Mouse (Mus musculus): ENCODE results near the gene Olfr598. TPM values are rescaled to one million over a fixed set of nuclear protein-coding genes. Genes with fewer than 3 reads are reported as not detected.

The Olfr598 gene
- not detected in 2 replicates for polyA plus RNA-seq (2015; fragmentation: Nextera tagmentation; extraction: Ambion mirVana)

DNA sequence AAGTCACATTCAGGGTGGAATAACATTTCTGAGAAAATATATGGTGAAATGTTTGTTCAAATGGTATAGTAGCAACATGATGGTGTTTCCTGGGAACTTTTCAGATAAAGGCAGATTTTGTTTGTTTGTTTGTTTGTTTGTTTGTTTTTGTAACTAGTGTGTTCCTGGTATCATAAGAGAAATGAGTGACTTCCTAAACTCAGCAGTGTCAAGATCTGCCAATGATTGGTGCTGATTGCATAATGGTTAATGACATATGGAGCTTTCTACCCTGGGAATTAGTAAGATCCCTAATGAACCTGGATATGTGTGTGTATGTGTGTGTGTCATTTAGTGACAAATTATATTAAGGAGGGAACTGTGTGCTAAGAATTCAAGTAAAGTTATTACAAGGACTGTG lies at the start of gene Olfr598:
Gene Olfr598, plus strand, starts transcription at position 301 of the 400 bp plus-strand sequence.

DNA sequence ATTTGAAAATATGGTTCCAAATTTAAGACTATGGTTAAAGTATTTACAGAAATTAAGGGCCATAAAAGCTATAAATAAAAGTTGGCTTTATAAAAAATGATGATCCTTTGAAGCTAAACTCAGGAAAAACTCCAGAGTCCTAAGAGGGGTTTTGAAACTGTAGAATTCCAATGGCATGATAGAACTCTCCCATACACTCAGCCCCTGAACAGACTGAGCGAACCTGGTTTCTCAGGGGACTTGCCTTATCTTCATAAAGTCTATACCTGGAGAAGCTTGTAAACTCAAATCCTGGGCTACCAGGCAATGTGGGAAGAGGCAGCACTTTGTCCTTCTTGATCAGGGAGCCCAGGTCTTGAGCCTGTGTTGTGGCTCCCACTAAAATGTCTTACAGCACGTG lies 18.0 kb upstream of the Olfr598 start, which contains the start of gene Olfr596:
Gene Olfr596, plus strand, starts transcription at position 301 of the 400 bp plus-strand sequence.

DNA sequence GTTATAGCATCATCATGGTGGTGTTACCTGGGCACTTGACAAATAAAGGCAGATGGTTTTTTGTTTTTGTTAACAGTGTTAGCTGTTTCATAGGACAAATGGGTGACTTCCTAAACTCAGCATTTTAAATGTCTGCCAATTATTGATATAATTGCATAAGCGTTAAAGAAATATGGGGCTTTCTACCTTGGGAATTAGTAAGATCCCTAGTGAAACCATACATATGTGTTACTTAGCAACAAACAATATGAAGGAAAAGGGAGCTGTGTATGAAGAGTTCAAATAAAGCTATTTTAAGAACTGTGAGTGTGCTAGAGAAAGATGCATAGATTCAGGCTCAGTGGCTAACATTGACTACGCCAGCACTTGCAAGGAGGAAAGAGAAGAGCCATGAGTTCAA lies 7.4 kb upstream of the Olfr598 start, which contains the start of gene Olfr597:
Gene Olfr597, plus strand, starts transcription at position 301 of the 400 bp plus-strand sequence.

DNA sequence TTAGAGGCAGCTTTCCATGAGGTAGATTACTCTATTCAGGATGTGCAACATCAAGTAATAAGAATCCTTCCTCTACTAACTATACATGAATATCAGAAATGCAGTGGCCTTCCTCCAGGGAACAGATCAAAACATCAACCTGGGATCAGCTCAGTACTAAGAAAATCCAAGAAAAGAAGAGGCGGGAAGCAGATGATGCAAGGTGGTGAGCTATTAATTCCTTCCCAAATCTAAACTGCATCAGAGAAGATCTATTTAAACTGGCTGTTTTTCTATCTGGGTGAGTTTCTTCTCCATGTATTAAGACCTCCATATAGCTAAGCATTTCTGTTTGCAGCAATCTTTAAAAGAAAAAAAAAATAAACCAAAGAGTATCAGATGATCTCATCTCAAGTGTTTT lies 12.2 kb downstream of the Olfr598 start, which contains the start of gene Olfr599:
Gene Olfr599, plus strand, starts transcription at position 301 of the 400 bp plus-strand sequence.

DNA sequence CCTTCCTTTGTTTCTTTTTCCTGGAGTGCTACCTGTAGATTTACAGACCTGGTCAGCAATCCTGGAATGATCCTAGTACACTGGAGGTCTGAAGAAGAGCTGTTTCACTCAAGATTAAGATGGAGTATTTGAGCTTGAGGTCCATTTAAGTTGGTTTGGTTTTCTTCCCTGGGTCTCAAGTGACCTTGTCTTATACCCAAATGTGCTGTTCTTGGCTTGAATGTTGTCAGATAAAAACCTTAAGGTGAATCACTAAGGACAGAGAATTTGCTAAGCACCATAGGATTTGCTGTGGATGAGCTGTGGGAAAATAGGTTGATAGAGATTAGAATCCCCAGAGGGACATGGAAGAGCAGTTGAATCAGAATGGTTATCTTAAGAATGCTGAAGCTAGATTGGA lies 26.2 kb downstream of the Olfr598 start, which contains the start of gene Olfr600:
Gene Olfr600, minus strand, starts transcription at position 101 of the 400 bp plus-strand sequence.

DNA sequence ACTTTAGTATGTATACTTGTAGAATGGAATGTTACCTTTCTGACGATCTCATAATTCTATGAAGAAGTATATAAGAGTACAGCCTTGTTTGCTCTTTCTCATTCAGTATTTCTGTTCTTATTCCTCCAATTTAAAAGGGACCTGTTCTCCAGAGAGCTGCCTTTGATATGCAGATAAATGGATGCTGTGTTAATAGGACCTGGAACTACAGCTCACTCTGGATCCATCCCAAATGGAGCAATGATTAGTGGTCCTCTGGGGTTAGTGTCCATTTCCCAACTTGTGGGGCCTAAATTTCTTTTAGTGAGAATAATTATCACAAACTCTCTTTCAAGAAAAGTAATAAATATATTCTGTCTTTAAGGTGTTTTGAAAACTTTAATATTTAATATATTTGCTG lies 39.2 kb downstream of the Olfr598 start, which contains the start of gene Olfr601:
Gene Olfr601, minus strand, starts transcription at position 101 of the 400 bp plus-strand sequence.

Other genes with a start within 250 kb of the Olfr598 start
- gene Olfr584, start 241.7 kb upstream of the Olfr598 start, polyA plus RNA-seq (2015; fragmentation: Nextera tagmentation; extraction: Ambion mirVana), result not detected in 2 replicates
- gene Olfr585, start 225.8 kb upstream of the Olfr598 start, polyA plus RNA-seq (2015; fragmentation: Nextera tagmentation; extraction: Ambion mirVana), result not detected in 2 replicates
- gene Olfr586, start 197.9 kb upstream of the Olfr598 start, polyA plus RNA-seq (2015; fragmentation: Nextera tagmentation; extraction: Ambion mirVana), result not detected in 2 replicates
- not detected in 2 replicates for gene Olfr588-ps1, start 182.7 kb upstream of the Olfr598 start, polyA plus RNA-seq (2015; fragmentation: Nextera tagmentation; extraction: Ambion mirVana)
- not detected in 2 replicates for gene Olfr589, start 167.2 kb upstream of the Olfr598 start, polyA plus RNA-seq (2015; fragmentation: Nextera tagmentation; extraction: Ambion mirVana)
- gene Olfr591, start 145.2 kb upstream of the Olfr598 start, polyA plus RNA-seq (2015; fragmentation: Nextera tagmentation; extraction: Ambion mirVana), result not detected in 2 replicates
- not detected in 2 replicates for gene Olfr592, start 138.8 kb upstream of the Olfr598 start, polyA plus RNA-seq (2015; fragmentation: Nextera tagmentation; extraction: Ambion mirVana)
- not detected in 2 replicates for gene Olfr593, start 111.7 kb upstream of the Olfr598 start, polyA plus RNA-seq (2015; fragmentation: Nextera tagmentation; extraction: Ambion mirVana)
- not detected in 2 replicates for gene Olfr594, start 106.6 kb upstream of the Olfr598 start, polyA plus RNA-seq (2015; fragmentation: Nextera tagmentation; extraction: Ambion mirVana)
- gene Usp17ld, start 71.1 kb upstream of the Olfr598 start, polyA plus RNA-seq (2015; fragmentation: Nextera tagmentation; extraction: Ambion mirVana), result not detected in 2 replicates
- gene Olfr596, start 17.9 kb upstream of the Olfr598 start, polyA plus RNA-seq (2015; fragmentation: Nextera tagmentation; extraction: Ambion mirVana), result not detected in 2 replicates
- gene Olfr597, start 7.3 kb upstream of the Olfr598 start, polyA plus RNA-seq (2015; fragmentation: Nextera tagmentation; extraction: Ambion mirVana), result not detected in 2 replicates
- gene Olfr599, start 12.3 kb downstream of the Olfr598 start, polyA plus RNA-seq (2015; fragmentation: Nextera tagmentation; extraction: Ambion mirVana), result not detected in 2 replicates
- gene Olfr600, start 26.1 kb downstream of the Olfr598 start, polyA plus RNA-seq (2015; fragmentation: Nextera tagmentation; extraction: Ambion mirVana), result not detected in 2 replicates
- gene Olfr601, start 39.1 kb downstream of the Olfr598 start, polyA plus RNA-seq (2015; fragmentation: Nextera tagmentation; extraction: Ambion mirVana), result not detected in 2 replicates
- gene Olfr603, start 62.6 kb downstream of the Olfr598 start, polyA plus RNA-seq (2015; fragmentation: Nextera tagmentation; extraction: Ambion mirVana), result not detected in 2 replicates
- gene Usp17lc, start 91.5 kb downstream of the Olfr598 start, polyA plus RNA-seq (2015; fragmentation: Nextera tagmentation; extraction: Ambion mirVana), result not detected in 2 replicates
- gene Olfr605, start 121.9 kb downstream of the Olfr598 start, polyA plus RNA-seq (2015; fragmentation: Nextera tagmentation; extraction: Ambion mirVana), result not detected in 2 replicates
- not detected in 2 replicates for gene Olfr606, start 125.5 kb downstream of the Olfr598 start, polyA plus RNA-seq (2015; fragmentation: Nextera tagmentation; extraction: Ambion mirVana)
- gene Olfr607, start 140.6 kb downstream of the Olfr598 start, polyA plus RNA-seq (2015; fragmentation: Nextera tagmentation; extraction: Ambion mirVana), result not detected in 2 replicates
- not detected in 2 replicates for gene Olfr608, start 146.3 kb downstream of the Olfr598 start, polyA plus RNA-seq (2015; fragmentation: Nextera tagmentation; extraction: Ambion mirVana)
- not detected in 2 replicates for gene Olfr609, start 174.5 kb downstream of the Olfr598 start, polyA plus RNA-seq (2015; fragmentation: Nextera tagmentation; extraction: Ambion mirVana)
- gene Olfr610, start 188.6 kb downstream of the Olfr598 start, polyA plus RNA-seq (2015; fragmentation: Nextera tagmentation; extraction: Ambion mirVana), result not detected in 2 replicates
- gene Olfr611, start 197.3 kb downstream of the Olfr598 start, polyA plus RNA-seq (2015; fragmentation: Nextera tagmentation; extraction: Ambion mirVana), result not detected in 2 replicates
- not detected in 2 replicates for gene Olfr612, start 219.1 kb downstream of the Olfr598 start, polyA plus RNA-seq (2015; fragmentation: Nextera tagmentation; extraction: Ambion mirVana)
- gene Olfr613, start 224.5 kb downstream of the Olfr598 start, polyA plus RNA-seq (2015; fragmentation: Nextera tagmentation; extraction: Ambion mirVana), result not detected in 2 replicates
- not detected in 2 replicates for gene Olfr615, start 232.5 kb downstream of the Olfr598 start, polyA plus RNA-seq (2015; fragmentation: Nextera tagmentation; extraction: Ambion mirVana)
- not detected in 2 replicates for gene Olfr616, start 245.6 kb downstream of the Olfr598 start, polyA plus RNA-seq (2015; fragmentation: Nextera tagmentation; extraction: Ambion mirVana)
- not detected in 2 replicates for gene Olfr617, start 249.5 kb downstream of the Olfr598 start, polyA plus RNA-seq (2015; fragmentation: Nextera tagmentation; extraction: Ambion mirVana)